Mouse (Mus musculus) midbrain, embryonic 13.5 days (tissue): ENCODE measurements around the gene Nrbp1. TPM values are rescaled to one million over a fixed set of nuclear protein-coding genes. Genes with fewer than 3 reads are reported as not detected.
"Not testable (repeated sequence)": the region's sequence is repeated elsewhere in the genome, so short reads cannot be mapped to it uniquely, and the experiment has no call there.

Source experiments
- ATAC-seq: fragments of 200-750 bp; cut with Nextera tagmentation; 2 replicates; pipeline ENCODE4 v1.8.0; 2017; ENCODE audit warnings: mild to moderate bottlenecking, moderate TSS enrichment, moderate library complexity
- H3K27ac ChIP-seq: fragments of 300-500 bp; sonication (generic); 2 replicates; pipeline ENCODE4 v1.5.1; 2015; ENCODE audit warnings: inconsistent platforms, mild to moderate bottlenecking, moderate library complexity
- H3K27me3 ChIP-seq: fragments of 300-500 bp; sonication (generic); 2 replicates; pipeline ENCODE4 v1.6.1; 2015; ENCODE audit warnings: mild to moderate bottlenecking, inconsistent platforms
- H3K36me3 ChIP-seq: fragments of 300-500 bp; sonication (generic); 2 replicates; pipeline ENCODE4 v1.6.1; 2015; ENCODE audit warnings: mild to moderate bottlenecking, inconsistent platforms
- H3K4me1 ChIP-seq: fragments of 300-500 bp; sonication (generic); replicated peaks from 2 replicates; pipeline ENCODE4 v1.6.1; 2015; ENCODE audit warnings: inconsistent platforms
- H3K4me2 ChIP-seq: fragments of 300-500 bp; sonication (generic); replicated peaks from 2 replicates; pipeline ENCODE4 v1.6.1; 2015; ENCODE audit warnings: moderate library complexity, mild to moderate bottlenecking, inconsistent platforms
- H3K4me3 ChIP-seq: fragments of 300-500 bp; sonication (generic); replicated peaks from 2 replicates; pipeline ENCODE4 v1.5.1; 2015; ENCODE audit warnings: mild to moderate bottlenecking, inconsistent platforms
- H3K9ac ChIP-seq: fragments of 300-500 bp; sonication (generic); replicated peaks from 2 replicates; pipeline ENCODE4 v1.6.1; 2015; ENCODE audit warnings: mild to moderate bottlenecking, inconsistent platforms
- H3K9me3 ChIP-seq: fragments of 300-500 bp; sonication (generic); 2 replicates; pipeline ENCODE4 v1.6.1; 2016; ENCODE audit warnings: mild to moderate bottlenecking, inconsistent platforms
- WGBS: fragments of 180-500 bp; shearing (Covaris S2); methylation state at CpG from one replicate; pipeline ENCODE4 v1.1.7; 2015; 5-methylcytosine and 5-hydroxymethylcytosine counted together
- polyA plus RNA-seq: library from polyadenylated mRNA; unstranded; fragments of >200 nt; fragmentation: Nextera tagmentation; extraction: Ambion mirVana; gene quantifications from 2 replicates; pipeline ENCODE4 v1.2.1, GENCODE M21; 2015

The Nrbp1 gene
- polyA plus RNA-seq, 1 experiment from 2014 or later: 160 TPM

GRCm38 (mm10) chr5:31198616-31199320, 41.9 kb upstream of the Nrbp1 start:
- no peaks in the 10 kb centered on the region for H3K27me3 ChIP-seq
- no peak overlapping the region for H3K9ac ChIP-seq
- H3K4me2 ChIP-seq: no peak overlapping the region
- H3K4me3 ChIP-seq: no peak overlapping the region
- H3K27ac ChIP-seq: no peak overlapping the region
- peaks cover 74% of the 10 kb centered on the region for H3K36me3 ChIP-seq
- H3K4me1 ChIP-seq: peaks cover 34% of the 10 kb centered on the region
- peaks cover 5% of the 10 kb centered on the region for H3K9me3 ChIP-seq
- no peak for ATAC-seq
- 87% methylated on average over 5 of the region's 5 CpGs for WGBS

DNA sequence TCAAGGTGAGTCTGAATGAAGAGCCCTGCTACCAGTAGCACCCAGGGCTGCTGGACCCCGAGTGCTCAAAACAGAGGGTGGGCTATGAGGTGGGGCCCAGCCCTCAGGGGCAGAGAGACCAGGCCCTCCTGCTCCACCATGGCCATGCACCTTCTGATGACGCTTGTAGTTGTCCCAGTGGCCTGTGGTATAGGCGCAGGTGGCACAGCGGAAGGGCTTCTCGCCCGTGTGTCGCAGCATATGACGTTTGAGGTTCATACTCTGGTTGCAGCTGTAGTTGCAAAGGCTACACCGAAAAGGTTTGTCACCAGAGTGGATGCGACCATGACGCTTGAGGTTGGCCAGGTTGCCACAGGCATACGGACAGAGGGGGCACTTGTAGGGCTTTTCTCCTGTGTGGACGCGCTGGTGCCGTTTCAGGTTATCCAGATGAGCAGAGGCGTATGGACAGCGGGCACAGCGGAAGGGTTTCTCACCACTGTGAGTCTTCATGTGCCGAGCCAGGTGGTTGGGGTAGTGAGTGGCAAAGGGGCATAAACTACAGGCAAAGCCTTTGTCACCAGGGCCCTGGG, 41.3 kb upstream of the Nrbp1 start:
- Histone ChIP-seq H3K4me1 (peaks cover 28% of the 10 kb centered on the region), H3K9me3 (peaks cover 5% of the 10 kb centered on the region), H3K27ac (no peak overlapping the region), H3K27me3 (no peaks in the 10 kb centered on the region), H3K9ac (no peak overlapping the region), H3K36me3 (peaks cover 81% of the 10 kb centered on the region), H3K4me2 (no peak overlapping the region), H3K4me3 (no peak overlapping the region)
- WGBS: 93% methylated on average over 19 of the region's 19 CpGs
- no peak for ATAC-seq

GRCm38 (mm10) chr5:31199893-31200292, 40.8 kb upstream of the Nrbp1 start:
- Histone ChIP-seq H3K4me3 (peak overlapping the region; percentile 73; the same call in 1 of the 2 replicates), H3K27ac (no peak overlapping the region), H3K4me2 (no peak overlapping the region), H3K27me3 (no peaks in the 10 kb centered on the region), H3K9me3 (peaks cover 5% of the 10 kb centered on the region), H3K36me3 (peaks cover 81% of the 10 kb centered on the region), H3K9ac (no peak overlapping the region), H3K4me1 (peaks cover 24% of the 10 kb centered on the region)
- WGBS: 89% methylated on average over 9 of the region's 9 CpGs
- ATAC-seq: no peak

- no peak overlapping the region; the same call in 1 of the 2 replicates for H3K9ac ChIP-seq
- H3K4me1 ChIP-seq: peaks cover 24% of the 10 kb centered on the region
- H3K27ac ChIP-seq: no peak overlapping the region
- peaks cover 81% of the 10 kb centered on the region for H3K36me3 ChIP-seq
- peak overlapping the region; percentile 73 for H3K4me3 ChIP-seq
- WGBS: 88% methylated on average over 27 of the region's 27 CpGs
- no peak for ATAC-seq
- no peaks in the 10 kb centered on the region for H3K27me3 ChIP-seq
- peak overlapping the region; percentile 92 for H3K4me2 ChIP-seq
- peaks cover 5% of the 10 kb centered on the region for H3K9me3 ChIP-seq
Measured at GRCm38 (mm10) chr5:31200327-31200768, 40.3 kb upstream of the Nrbp1 start.

DNA sequence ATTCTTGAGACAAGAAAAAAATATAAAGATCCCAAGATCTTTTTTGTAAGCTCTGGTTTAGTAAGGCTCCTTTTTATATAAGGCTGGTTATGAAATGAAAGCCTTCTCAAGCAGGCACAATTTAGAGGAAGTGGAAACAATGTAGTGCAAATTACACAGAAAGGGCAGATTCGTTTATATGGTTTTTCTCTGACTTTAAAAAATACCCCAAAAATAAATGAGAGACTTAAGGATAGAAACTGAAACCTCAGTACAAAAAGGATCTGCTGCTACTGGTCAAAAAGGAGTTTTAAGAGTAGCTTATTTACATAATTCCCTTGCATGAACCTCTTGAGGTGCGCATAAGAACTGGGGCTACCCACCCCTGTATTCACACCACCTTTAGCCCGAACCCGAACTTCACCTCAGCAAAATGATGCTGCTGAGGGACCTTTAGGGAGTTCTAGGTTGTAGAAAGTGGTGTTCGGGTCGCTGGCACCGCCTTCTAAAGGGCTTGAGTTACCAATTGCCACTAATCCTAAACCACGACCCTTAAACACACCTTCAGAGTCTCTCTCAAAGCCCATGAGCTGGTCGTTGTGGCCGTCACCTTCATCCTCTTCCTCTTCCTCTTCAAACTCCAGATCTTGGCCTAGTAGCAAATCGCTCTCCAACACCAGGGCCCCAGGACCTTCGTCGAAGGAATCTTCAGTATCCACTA, 39.5 kb upstream of the Nrbp1 start:
- ATAC-seq: no peak
- H3K4me2 ChIP-seq: peak overlapping the region; percentile 92
- H3K36me3 ChIP-seq: peaks cover 80% of the 10 kb centered on the region
- WGBS: 21% methylated on average over 13 of the region's 13 CpGs
- peaks cover 24% of the 10 kb centered on the region for H3K4me1 ChIP-seq
- H3K27me3 ChIP-seq: no peaks in the 10 kb centered on the region
- peak overlapping the region; percentile 89 for H3K9ac ChIP-seq
- H3K27ac ChIP-seq: peak overlapping the region; percentile 82
- H3K9me3 ChIP-seq: peaks cover 5% of the 10 kb centered on the region
- H3K4me3 ChIP-seq: peak overlapping the region; percentile 73

DNA sequence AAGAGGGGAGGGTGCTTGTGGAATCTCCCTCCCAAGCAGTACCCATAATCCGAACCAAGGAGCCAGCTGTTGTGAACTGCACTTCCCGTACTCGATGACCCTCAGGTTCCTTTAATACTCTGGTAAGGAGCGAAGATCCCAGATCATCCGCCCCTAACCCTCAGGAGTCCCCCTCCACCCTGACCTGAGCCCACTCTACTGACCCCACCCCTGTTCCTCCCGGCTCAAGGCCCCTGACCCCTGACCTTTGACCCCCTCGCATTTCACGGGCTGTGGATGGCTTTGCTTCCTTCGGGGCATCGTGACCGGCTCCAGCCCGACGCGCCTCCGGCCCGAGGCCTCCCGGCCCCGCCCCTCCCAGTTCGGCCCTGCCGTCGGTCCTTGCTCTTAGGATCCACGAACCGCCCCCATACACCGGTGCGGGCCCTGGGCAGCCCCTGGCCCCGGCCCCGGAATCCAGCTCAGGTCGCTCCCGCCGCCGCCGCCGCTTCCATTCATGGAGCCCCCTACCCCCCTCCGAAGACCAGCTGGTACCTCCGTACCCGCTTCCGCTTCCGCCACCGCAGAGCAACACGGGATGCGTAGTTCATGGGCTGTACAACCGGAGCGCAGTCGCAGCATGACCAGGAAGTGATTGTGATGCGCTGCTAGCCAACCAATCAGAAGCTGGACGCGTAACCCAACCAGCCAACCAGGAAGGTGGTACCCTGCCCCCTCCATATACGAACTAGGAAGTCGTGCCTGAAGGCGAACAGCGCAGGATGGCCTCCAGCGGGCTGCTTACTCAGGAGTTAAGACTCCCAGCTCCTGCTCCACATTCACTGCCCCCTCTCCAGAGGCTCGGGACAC, 38.7 kb upstream of the Nrbp1 start, which contains the start of gene Zfp513:
Zfp513 (minus strand) TSS at position 562 of the 849 bp plus-strand sequence.
- peak within 1 kb of the TSS; percentile 73 for H3K4me3 ChIP-seq
- ATAC-seq: peak; percentile 98
- H3K9me3 ChIP-seq: peaks cover 5% of the 10 kb centered on the region
- H3K27me3 ChIP-seq: no peaks in the 10 kb centered on the region
- under 1% methylated on average over 53 of the region's 53 CpGs for WGBS
- H3K4me1 ChIP-seq: peaks cover 24% of the 10 kb centered on the region
- H3K27ac ChIP-seq: peak within 1 kb of the TSS; percentile 82
- peaks cover 78% of the 10 kb centered on the region for H3K36me3 ChIP-seq
- H3K9ac ChIP-seq: peak within 1 kb of the TSS; percentile 89
- peak within 1 kb of the TSS; percentile 92 for H3K4me2 ChIP-seq

DNA sequence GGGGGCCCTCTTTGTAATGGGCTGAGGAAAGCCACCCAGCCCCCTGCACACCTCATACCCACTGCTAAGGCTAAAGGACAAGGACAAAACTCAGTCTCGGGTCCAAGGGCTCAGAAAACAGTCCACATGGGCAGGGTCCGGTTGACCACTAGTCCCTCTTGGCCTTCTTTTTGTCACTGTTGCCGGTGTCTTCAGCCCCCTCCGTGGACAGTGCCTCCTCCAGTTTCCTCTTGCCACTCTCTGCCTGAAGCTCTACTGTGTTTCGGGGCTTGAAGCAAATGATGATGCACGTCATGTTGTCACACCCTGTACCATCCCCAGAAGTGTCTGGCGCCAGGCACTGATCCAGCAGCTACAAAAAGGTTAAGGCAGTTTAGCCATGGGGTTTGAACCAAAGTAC, 37.7 kb upstream of the Nrbp1 start:
- Histone ChIP-seq H3K4me1 (peaks cover 24% of the 10 kb centered on the region), H3K27ac (peak overlapping the region; percentile 79), H3K4me2 (peak overlapping the region; percentile 92), H3K4me3 (peak overlapping the region; percentile 73), H3K27me3 (no peaks in the 10 kb centered on the region), H3K36me3 (peaks cover 78% of the 10 kb centered on the region), H3K9ac (peak overlapping the region; percentile 44; the same call in 1 of the 2 replicates), H3K9me3 (peaks cover 5% of the 10 kb centered on the region)
- 82% methylated on average over 7 of the region's 7 CpGs for WGBS
- no peak for ATAC-seq

GRCm38 (mm10) chr5:31203866-31204265, 36.8 kb upstream of the Nrbp1 start:
- no peak overlapping the region for H3K27ac ChIP-seq
- peaks cover 24% of the 10 kb centered on the region for H3K4me1 ChIP-seq
- H3K36me3 ChIP-seq: peaks cover 74% of the 10 kb centered on the region
- no peak overlapping the region for H3K4me2 ChIP-seq
- no peak overlapping the region for H3K9ac ChIP-seq
- H3K9me3 ChIP-seq: peaks cover 5% of the 10 kb centered on the region
- no peak for ATAC-seq
- no peak overlapping the region for H3K4me3 ChIP-seq
- WGBS: 86% methylated on average over 2 of the region's 2 CpGs
- H3K27me3 ChIP-seq: no peaks in the 10 kb centered on the region

DNA sequence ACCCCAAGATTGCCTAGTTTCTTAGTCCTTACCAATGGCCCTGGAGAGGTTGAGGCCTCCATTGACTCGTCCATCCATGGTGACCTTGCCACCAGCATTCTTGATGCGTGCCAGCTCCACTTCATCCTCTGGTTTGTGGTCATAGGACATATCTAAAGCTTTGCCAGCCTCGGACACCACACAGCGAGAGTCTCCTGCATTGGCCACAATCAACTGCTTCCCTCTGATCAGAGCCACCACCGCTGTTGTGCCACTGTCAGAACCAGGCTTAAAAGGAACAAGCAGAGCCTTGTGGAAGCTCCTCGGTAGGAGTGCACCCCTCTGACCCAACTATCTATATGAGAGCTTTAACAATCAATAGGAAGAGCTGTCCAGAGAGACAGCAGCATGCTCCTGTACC, 36.2 kb upstream of the Nrbp1 start:
- ATAC-seq: no peak
- 96% methylated on average over 6 of the region's 6 CpGs for WGBS
- H3K4me1 ChIP-seq: peaks cover 24% of the 10 kb centered on the region
- H3K4me2 ChIP-seq: no peak overlapping the region
- H3K9me3 ChIP-seq: peaks cover 5% of the 10 kb centered on the region
- no peak overlapping the region for H3K4me3 ChIP-seq
- no peak overlapping the region for H3K27ac ChIP-seq
- H3K36me3 ChIP-seq: peaks cover 69% of the 10 kb centered on the region
- H3K9ac ChIP-seq: no peak overlapping the region
- H3K27me3 ChIP-seq: no peaks in the 10 kb centered on the region

DNA sequence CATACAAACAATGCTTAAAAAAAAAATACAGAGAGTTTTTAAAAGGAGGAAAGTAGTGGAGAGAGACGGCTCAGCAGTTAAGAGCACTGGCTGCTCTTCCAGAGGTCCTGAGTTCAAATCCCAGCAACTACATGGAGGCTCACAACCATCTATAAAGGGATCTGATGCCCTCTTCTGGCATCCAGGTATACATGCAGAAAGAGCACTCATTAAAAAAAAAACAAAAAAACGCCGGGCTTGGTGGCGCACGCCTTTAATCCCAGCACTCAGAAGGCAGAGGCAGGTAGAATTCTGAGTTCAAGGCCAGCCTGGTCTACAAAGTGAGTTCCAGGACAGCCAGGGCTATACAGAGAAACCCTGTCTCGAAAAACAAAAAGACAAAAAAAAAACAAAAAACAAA, 24.1 kb upstream of the Nrbp1 start:
- not testable (repeated sequence) for H3K4me2 ChIP-seq, ATAC-seq

DNA sequence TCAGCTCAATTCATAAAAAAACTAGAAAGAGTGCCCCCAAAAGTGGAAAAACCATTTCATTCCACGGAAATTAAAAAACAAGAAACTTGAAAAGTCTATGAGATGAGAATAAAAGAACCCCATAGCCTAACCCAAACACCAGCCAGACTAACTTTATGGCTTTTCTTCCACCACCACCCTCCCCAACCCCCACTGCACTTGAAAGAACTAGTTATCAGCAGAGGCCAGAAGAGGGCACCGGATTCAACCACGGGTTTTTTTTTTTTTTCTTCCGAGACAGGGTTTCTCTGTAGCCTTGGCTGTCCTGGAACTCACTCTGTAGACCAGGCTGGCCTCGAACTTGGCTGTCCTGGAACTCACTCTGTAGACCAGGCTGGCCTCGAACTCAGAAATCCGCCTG, 22.4 kb upstream of the Nrbp1 start:
- no peak overlapping the region for H3K4me3 ChIP-seq
- no peak overlapping the region for H3K27ac ChIP-seq
- H3K4me2 ChIP-seq: peak overlapping the region; percentile 91; the same call in 1 of the 2 replicates
- no peaks in the 10 kb centered on the region for H3K9me3 ChIP-seq
- no peaks in the 10 kb centered on the region for H3K27me3 ChIP-seq
- peaks cover 24% of the 10 kb centered on the region for H3K4me1 ChIP-seq
- WGBS: 73% methylated on average over 7 of the region's 7 CpGs
- no peak for ATAC-seq
- no peak overlapping the region for H3K9ac ChIP-seq
- no peaks in the 10 kb centered on the region for H3K36me3 ChIP-seq

More for the DNA sequence above, 24.1 kb upstream of the Nrbp1 start:
- H3K4me3 ChIP-seq, H3K9me3 ChIP-seq, H3K36me3 ChIP-seq, H3K27ac ChIP-seq, H3K9ac ChIP-seq, H3K27me3 ChIP-seq: not testable (repeated sequence)
- 90% methylated on average over 6 of the region's 6 CpGs for WGBS
- peaks cover 22% of the 10 kb centered on the region for H3K4me1 ChIP-seq
